Mouse (Mus musculus) kidney, adult 2 months (tissue): ENCODE data around the gene Borcs6.

Experiments used
- CTCF ChIP-seq: fragments of 200-500 bp; conservative IDR thresholded peaks from 2 replicates; pipeline ENCODE4 v1.5.1; 2011; ENCODE audit warnings: low read depth, mild to moderate bottlenecking, control low read depth, low read length, moderate library complexity, mixed read lengths; ENCODE audit not compliant: insufficient read depth, insufficient read length
- POLR2A ChIP-seq: fragments of 200-500 bp; IDR thresholded peaks from one replicate; pipeline ENCODE4 v1.6.1; 2011; ENCODE audit warnings: low read depth, low read length, control low read depth

- TF ChIP-seq POLR2A (peak; percentile 42), CTCF (peak; percentile 71)
Measured at GRCm38 (mm10) chr11:69015644-69016441, 43.7 kb upstream of the Borcs6 start, which contains the start of gene Ctc1.
